Mouse (Mus musculus) spleen, postnatal 4 days (tissue): ENCODE results near the gene Chaf1b.

ENCODE experiments used
- DNase-seq, 2 experiments: peaks; one replicate each; pipeline ENCODE4 v3.0.0; 2022; ENCODE audit warnings: low spot score in 2 of 2

Gene Chaf1b

GRCm38 (mm10) chr16:93883423-93884085 is at the start of gene Chaf1b:
TSS of gene Chaf1b (plus strand) at chr16:93883901.
- DNase-seq, result peak; percentile 99 to 100

GRCm38 (mm10) chr16:93834076-93834475 is 49.6 kb upstream of the Chaf1b start:
- no peak for DNase-seq

GRCm38 (mm10) chr16:93839049-93839448 is 44.7 kb upstream of the Chaf1b start:
- no peak for DNase-seq

GRCm38 (mm10) chr16:93850527-93850926 is 33.2 kb upstream of the Chaf1b start:
- no peak for DNase-seq

GRCm38 (mm10) chr16:93859967-93860366 is 23.7 kb upstream of the Chaf1b start:
- no peak for DNase-seq

- DNase-seq, result no peak
Measured at GRCm38 (mm10) chr16:93860686-93861085, 23.0 kb upstream of the Chaf1b start.

GRCm38 (mm10) chr16:93874841-93875240 is 8.9 kb upstream of the Chaf1b start:
- no peak for DNase-seq

GRCm38 (mm10) chr16:93877612-93878380 is 5.9 kb upstream of the Chaf1b start:
- no peak for DNase-seq

- peak; percentile 26 to 72 for DNase-seq
Measured at GRCm38 (mm10) chr16:93884086-93884721, 503 bp downstream of the Chaf1b start.

GRCm38 (mm10) chr16:93884722-93885113 is 1.0 kb downstream of the Chaf1b start:
- no peak for DNase-seq

- no peak for DNase-seq
Measured at GRCm38 (mm10) chr16:93888481-93888880, 4.8 kb downstream of the Chaf1b start.

- no peak for DNase-seq
Measured at GRCm38 (mm10) chr16:93890948-93891604, 7.4 kb downstream of the Chaf1b start.

- DNase-seq, result no peak
Measured at GRCm38 (mm10) chr16:93893285-93893684, 9.6 kb downstream of the Chaf1b start.

- no peak for DNase-seq
Measured at GRCm38 (mm10) chr16:93903027-93903426, 19.3 kb downstream of the Chaf1b start.

- peak; percentile 50 to 82 for DNase-seq
Measured at GRCm38 (mm10) chr16:93906156-93907014, 22.7 kb downstream of the Chaf1b start.

- no peak for DNase-seq
Measured at GRCm38 (mm10) chr16:93907761-93908160, 24.1 kb downstream of the Chaf1b start.

- DNase-seq, result no peak
Measured at GRCm38 (mm10) chr16:93908196-93908595, 24.5 kb downstream of the Chaf1b start.

GRCm38 (mm10) chr16:93909936-93910335 is 26.2 kb downstream of the Chaf1b start:
- DNase-seq, result no peak

GRCm38 (mm10) chr16:93910735-93911665 is 27.3 kb downstream of the Chaf1b start:
- DNase-seq, result no peak

- DNase-seq, result no peak
Measured at GRCm38 (mm10) chr16:93912158-93912557, 28.5 kb downstream of the Chaf1b start.
